Mouse (Mus musculus): ENCODE measurements at regions not wholly inside any gene's neighbourhood (a gene's known extent, or its start where the extent isn't known, plus 50 kb on each side); places are given as distances from the start of the nearest gene placed in this dataset.
A peak's percentile ranks its signal among the peaks of the same experiment; 100 is the strongest.

GRCm38 (mm10) chr3:130936336-130936735 lies 173.9 kb upstream of the Lef1 start:
- no peak for DNase-seq

GRCm38 (mm10) chr3:130935926-130936315 lies 174.3 kb upstream of the Lef1 start:
- DNase-seq: no peak

- no peak for DNase-seq
These were observed 174.9 kb upstream of the Lef1 start for GRCm38 (mm10) chr3:130935302-130935925.

- DNase-seq: no peak
These were observed 177.5 kb upstream of the Lef1 start for GRCm38 (mm10) chr3:130932723-130933122.

- DNase-seq: no peak
These were observed 178.0 kb upstream of the Lef1 start for GRCm38 (mm10) chr3:130932226-130932625.

- DNase-seq: no peak
These were observed 185.3 kb upstream of the Lef1 start for GRCm38 (mm10) chr3:130925000-130925399.

GRCm38 (mm10) chr3:130923615-130923958 lies 186.7 kb upstream of the Lef1 start:
- DNase-seq: no peak

- no peak for DNase-seq
These were observed 187.3 kb upstream of the Lef1 start for GRCm38 (mm10) chr3:130922812-130923614.

- DNase-seq: no peak
These were observed 188.5 kb upstream of the Lef1 start for GRCm38 (mm10) chr3:130921621-130922245.

GRCm38 (mm10) chr3:130913812-130914211 lies 183.6 kb upstream of the Rpl34 start:
- no peak for DNase-seq

GRCm38 (mm10) chr3:130905101-130905500 lies 174.9 kb upstream of the Rpl34 start:
- DNase-seq: no peak

- DNase-seq: no peak
These were observed 173.1 kb upstream of the Rpl34 start for GRCm38 (mm10) chr3:130903329-130903728.

- DNase-seq: no peak
These were observed 172.2 kb upstream of the Rpl34 start for GRCm38 (mm10) chr3:130902376-130902775.

- no peak for DNase-seq
These were observed 171.1 kb upstream of the Rpl34 start for GRCm38 (mm10) chr3:130901343-130901742.

GRCm38 (mm10) chr3:130900846-130901245 lies 170.6 kb upstream of the Rpl34 start:
- DNase-seq: no peak

- DNase-seq: no peak
These were observed 170.0 kb upstream of the Rpl34 start for GRCm38 (mm10) chr3:130900054-130900840.

- no peak for DNase-seq
These were observed 164.1 kb upstream of the Rpl34 start for GRCm38 (mm10) chr3:130894168-130894814.

GRCm38 (mm10) chr3:130891310-130891709 lies 161.1 kb upstream of the Rpl34 start:
- DNase-seq: no peak

GRCm38 (mm10) chr3:130888587-130888986 lies 158.4 kb upstream of the Rpl34 start:
- no peak for DNase-seq

GRCm38 (mm10) chr3:130887540-130888312 lies 157.5 kb upstream of the Rpl34 start:
- peak in 1 of 2 experiments; percentile 43 for DNase-seq

GRCm38 (mm10) chr3:130885974-130886373 lies 155.8 kb upstream of the Rpl34 start:
- DNase-seq: no peak

- no peak for DNase-seq
These were observed 154.2 kb upstream of the Rpl34 start for GRCm38 (mm10) chr3:130884393-130884792.
